Mouse (Mus musculus): ENCODE results near the gene Cd68. TPM values are rescaled to one million over a fixed set of nuclear protein-coding genes. Genes with fewer than 3 reads are reported as not detected.
A peak's percentile ranks its signal among the peaks of the same experiment; 100 is the strongest.
"Not testable (repeated sequence)": the region's sequence is repeated elsewhere in the genome, so short reads cannot be mapped to it uniquely, and the experiment has no call there.

Gene Cd68
- 10 to 100 TPM; 15.1 to 15.7 TPM for total RNA-seq (2021)

DNA sequence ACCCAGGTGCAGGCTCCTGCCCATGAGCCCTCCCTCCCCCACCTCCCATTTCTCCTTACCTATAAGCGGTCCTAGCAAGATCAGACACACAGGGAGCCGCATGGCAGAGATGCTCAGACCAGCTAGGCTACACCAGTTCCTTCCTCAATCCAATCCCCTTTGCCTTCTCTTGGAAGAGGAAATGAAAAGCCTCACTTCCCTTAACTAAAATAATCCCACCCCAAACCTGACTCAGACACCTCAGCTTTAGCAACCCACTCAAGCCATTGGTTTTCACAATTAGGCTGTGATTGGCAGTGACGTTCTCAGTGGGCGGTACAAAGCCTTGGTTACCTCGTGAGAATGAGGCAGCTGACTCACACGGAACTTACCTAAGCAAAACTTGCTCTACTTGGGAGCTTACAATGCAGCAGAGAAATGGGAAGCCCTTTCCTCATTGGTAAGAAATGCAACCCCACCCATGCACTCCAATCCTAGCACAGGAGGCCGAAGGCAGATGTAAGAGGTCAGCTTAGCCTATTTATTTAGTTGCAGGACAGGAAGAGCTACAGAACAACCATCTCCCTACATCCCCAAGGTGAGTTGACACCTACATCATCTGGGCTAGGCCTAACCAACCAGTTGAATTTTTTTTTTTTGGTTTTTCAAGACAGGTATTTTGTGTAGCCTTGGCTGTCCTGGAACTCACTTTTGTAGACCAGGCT lies at the start of gene Cd68:
Gene Cd68 (minus strand): TSS at position 193 of the 704 bp plus-strand sequence.
- peak in 1 of 2 experiments; percentile 44 for DNase-seq (ENCODE audit: extremely low spot score in 1 of 2, low spot score in 1 of 2)

DNA sequence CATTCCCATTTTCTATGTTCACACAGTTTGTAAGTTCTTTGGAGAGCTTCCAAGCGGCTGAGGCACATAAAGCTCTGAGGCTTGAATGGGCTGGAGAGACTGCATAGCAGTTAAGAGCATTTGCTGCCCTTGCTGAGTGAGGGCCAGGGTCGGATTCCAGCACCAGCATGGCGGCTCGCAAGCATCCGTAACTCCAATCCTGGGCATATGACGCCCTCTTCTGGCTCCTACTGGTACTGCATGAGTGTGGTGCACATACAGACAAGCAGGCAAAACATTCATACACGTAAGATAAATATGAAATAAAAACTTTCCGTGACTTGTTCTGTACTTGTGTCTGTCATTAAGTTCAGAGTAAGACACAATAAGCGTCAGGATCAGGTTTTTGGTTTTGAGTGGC lies 49.5 kb upstream of the Cd68 start:
- peak in 1 of 2 experiments; percentile 32 for DNase-seq (ENCODE audit: extremely low spot score in 1 of 2, low spot score in 1 of 2)

DNA sequence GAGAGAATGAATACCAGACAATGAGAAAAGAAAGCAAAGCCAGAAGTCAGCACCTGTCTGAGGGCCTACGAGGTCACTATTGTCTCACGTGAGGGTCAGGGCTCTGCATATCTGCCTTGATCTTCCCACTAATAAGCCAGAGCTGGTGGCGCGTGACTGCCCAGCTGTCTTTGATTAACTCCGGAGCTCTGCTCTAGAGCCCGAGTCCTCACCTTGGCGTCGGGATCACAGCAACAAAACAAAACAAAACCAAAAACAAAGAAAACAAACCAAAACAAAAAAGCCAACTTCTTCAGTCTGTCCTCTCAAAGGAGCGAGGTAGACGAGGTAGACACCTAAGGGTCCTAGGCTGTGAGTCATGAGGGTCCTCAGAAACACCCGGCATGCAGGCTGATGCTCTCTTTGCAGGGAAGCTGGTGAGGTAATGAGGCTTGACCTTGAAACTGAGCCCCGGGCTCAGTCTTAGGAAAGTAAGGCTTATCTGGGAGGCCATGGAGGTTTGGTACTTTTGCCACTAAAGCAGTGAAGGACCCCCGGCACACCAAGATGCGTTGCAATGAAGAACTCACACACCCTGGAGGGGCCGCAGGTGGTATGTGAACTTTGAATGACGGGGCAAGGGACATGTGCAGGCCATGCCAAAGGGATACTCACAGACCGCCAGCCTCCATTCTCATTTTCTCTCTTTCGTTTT lies 48.8 kb upstream of the Cd68 start:
- DNase-seq (ENCODE audit: extremely low spot score in 1 of 2, low spot score in 1 of 2), result no peak

DNA sequence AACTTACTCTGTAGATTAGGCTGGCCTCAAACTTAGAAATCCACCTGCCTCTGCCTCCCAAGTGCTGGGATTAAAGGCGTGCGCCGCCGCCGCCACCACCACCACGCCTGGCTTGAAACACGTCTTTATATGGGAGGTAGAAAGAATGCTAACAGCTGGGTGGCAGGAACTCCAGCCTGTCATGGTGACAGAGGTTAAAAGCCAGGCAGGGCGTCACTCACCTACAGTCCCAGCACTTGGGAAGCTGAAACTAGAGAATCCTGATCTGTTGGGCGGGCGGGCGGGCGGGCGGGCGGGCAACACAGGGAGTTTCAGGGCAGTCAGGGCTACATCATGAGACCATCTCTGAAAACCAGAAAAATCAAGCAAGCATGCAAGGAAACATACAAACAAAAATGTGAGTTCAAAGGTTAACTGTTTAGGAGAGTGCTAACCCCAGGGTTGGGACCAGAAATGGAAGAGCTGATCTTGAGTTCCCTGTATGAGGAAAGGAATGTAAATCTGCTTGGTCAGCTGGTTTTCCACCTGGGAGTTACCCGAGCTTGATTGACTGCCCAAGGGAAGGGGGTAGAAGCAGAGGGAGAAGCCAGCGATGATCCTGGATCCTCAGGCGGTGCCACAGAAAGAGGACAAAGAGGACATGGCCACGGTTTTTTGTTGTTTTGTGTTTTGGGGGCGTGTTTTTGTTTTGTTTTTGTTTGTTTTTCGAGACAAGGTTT lies 47.2 kb upstream of the Cd68 start:
- no peak for DNase-seq (ENCODE audit: extremely low spot score in 1 of 2, low spot score in 1 of 2)

DNA sequence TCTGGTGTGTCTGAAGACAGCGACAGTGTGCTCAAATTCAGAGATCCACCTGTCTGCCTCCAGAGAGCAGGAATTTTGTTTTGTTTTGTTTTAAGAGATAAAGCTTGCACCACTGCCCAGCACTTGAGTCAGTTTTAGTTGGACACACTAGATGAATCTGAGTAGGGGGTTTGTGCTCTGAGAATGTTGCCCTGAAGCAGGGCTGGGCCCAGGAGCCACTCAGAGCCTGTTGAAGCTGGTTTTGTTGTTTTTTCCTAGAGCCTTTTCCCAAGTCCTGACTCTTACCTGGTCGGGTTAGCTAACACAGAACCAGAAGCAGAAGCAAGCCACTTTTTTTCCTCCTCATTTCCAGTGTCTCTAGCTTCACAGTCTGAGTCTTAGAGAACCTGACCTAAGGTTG lies 45.1 kb upstream of the Cd68 start:
- DNase-seq (ENCODE audit: extremely low spot score in 1 of 2, low spot score in 1 of 2), result no peak

DNA sequence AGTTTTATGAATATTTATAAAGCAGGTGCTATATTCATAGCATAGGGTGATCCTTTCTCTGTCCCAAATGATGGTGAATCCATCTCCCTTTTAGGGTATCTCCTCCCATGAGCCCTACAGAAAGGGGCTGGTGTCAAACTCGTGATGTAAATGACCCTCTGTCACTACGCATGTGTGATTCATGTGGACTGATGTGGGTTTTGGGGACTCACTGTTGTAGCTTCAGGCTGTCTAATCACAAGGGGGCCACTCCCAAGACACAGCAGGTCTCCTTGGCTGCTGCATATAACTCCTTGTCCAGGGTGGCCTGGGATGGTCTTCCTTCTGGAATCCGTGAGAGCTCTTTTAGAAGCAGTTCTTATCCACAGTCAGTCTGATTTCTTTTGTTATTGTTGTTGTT lies 44.5 kb upstream of the Cd68 start:
- no peak for DNase-seq (ENCODE audit: extremely low spot score in 1 of 2, low spot score in 1 of 2)

DNA sequence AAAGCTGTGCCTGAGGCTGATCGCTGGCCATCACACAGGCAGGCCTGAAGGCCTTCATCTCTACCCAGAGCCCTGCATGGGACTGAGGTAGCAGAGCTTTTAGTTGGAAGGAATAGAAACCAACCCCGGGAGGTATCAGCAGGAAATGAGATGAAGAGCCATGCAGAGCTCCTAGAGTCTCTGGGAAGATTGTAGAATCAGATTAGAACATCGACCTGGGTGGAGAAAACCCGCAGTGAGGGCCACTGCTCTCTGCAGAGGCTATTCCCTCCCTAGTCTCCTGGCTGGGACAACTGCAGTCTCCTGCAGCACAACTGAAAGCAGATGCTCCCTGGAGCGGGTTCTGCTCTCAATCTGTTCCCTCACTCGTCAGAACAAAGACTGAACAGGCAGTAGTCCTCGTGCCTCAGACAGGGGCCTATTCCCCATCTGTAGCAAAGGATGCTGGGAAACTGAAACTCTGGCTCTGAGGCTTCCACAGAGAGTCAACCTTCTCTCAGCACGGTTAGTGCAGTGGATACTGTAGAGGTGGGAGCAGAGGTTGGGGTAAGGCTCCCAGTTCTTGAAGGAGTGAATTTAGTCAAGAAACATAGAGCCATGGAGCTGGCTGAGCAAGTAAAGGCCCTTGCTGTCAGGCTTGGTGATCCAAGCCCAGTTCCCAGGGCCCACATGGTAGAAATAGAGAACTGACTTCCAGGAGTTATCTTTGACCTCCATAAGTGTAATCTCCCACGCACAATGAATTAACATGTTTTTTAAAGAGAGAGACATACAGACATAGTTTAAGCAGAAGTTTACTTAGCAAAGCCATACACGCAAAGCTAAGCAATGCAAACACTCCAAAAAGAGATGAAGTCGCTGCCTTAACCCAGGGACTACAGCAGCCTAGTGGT lies 43.8 kb upstream of the Cd68 start:
- DNase-seq (ENCODE audit: extremely low spot score in 1 of 2, low spot score in 1 of 2), result no peak

DNA sequence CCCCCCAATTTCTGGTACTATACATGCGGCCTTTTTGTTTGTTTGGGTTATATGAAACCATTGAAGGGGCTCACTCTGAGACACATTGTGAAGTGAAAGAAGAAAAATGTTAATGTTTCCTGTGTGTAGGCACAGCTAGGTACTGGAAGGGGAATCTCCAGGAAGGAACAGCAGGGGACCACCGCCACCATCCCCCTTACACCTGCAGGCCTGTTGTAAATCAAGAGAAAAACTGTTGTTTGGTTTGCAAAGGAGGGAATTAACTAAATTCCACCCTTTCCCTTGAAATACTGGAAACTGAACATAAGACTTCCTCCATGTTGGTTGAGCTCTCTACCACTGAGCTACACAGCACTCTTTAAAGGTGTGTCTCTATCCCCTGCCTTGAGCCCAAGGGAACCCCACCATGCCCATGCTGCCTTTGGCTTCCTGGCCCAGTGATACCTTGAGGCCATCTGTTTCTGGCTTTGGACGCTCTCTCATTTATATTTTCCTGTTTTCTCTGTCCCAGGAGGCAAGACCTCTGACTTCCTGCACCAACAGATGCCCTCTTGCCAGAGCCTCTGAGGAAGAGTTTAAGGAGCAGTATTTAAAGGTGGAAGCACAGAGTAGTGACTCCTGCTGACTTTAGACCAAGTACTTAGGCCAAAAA lies 42.8 kb upstream of the Cd68 start:
- no peak for DNase-seq (ENCODE audit: extremely low spot score in 1 of 2, low spot score in 1 of 2)

DNA sequence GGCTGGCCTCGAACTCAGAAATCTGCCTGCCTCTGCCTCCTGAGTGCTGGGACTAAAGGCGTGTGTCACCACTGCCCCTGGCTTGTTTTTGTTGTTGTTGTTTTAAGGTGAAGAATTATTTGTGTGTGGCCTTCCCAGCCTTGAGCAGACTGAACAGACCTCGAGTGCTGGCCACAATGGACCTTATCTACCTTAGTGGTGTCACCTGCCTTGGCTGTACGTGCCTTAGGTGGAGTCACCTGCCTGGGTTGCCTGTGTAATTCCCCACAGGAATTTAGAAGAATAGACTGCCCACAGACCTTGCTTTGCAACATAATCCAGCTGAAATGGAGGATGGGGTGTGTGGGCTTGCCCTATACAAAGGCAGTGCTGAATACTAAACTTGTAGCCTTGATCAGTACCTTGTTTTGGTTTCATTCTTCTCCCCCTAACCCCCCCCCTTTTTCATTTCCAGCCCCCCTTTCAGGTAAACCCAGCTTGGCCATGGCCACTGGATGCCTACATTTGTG lies 42.0 kb upstream of the Cd68 start:
- no peak for DNase-seq (ENCODE audit: extremely low spot score in 1 of 2, low spot score in 1 of 2)

DNA sequence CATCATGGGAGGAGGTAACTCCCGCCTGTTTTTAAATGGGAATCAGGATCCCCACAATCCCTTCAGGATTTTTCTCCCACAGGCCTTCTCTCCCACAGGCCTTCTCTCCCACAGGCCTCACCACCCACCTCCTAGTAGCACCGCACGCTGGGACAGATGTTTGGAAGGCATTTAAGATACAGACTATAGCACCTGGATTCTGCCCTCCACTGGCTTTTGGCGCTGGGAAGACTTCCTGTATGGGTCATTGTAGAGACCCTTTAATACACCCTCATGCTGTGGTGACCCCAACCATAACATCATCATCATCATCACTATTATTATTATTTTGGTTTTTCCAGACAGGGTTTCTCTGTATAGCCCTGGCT lies 41.5 kb upstream of the Cd68 start:
- DNase-seq (ENCODE audit: extremely low spot score in 1 of 2, low spot score in 1 of 2), result no peak

DNA sequence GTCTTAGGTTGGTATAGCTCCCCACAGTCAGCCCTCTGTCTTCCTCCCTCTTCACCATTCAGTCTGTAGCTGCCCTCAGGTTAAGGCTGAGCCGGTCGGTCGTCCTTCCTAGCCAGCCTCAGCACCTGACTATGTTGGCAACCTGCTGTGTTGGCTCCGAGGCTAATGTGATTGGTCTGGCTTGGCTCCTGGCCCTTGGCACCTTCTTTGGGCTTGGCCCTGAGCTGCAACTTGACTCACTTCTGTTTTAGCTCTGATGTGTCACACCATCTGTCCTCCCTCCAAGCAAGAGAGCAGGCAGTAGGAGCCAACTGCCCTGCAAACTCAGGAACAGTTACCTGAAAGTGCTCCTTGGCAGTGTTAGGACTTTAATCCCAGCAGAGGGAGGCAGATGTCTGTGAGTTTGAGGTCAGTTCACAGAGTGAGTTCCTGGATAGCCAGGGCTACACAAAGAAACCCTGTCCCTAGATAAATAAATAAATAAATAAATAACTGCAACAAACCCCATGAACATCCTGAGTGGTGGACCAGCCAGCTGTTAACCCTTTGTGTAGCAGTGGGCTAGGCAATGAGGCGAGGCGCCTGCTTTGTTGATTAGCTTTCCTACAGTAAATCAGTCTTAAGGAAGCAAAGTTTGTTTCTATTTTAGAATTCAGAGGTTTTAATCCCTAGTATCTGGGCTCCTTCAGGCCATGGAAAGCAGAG lies 41.0 kb upstream of the Cd68 start:
- DNase-seq (ENCODE audit: extremely low spot score in 1 of 2, low spot score in 1 of 2), result no peak

DNA sequence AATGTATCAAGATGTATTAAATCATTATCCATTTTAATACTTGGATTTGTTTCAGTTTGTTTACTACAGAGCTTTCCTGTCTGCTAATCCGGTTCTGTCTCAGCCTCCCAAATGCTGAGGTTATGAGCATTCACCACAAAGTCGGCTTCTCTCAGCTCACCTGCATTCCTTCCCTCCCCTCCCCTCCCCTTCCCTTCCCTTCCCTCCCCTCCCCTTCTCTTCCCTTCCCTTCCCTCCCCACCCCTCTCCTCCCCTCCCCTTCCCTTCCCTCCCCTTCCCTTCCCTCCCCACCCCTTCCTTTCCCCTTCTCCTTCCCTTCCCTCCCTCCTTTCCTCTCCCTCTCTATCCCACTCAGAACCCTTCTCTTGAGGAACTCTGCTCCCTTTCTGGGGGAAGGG lies 38.7 kb upstream of the Cd68 start:
- DNase-seq (ENCODE audit: extremely low spot score in 1 of 2, low spot score in 1 of 2), result no peak

DNA sequence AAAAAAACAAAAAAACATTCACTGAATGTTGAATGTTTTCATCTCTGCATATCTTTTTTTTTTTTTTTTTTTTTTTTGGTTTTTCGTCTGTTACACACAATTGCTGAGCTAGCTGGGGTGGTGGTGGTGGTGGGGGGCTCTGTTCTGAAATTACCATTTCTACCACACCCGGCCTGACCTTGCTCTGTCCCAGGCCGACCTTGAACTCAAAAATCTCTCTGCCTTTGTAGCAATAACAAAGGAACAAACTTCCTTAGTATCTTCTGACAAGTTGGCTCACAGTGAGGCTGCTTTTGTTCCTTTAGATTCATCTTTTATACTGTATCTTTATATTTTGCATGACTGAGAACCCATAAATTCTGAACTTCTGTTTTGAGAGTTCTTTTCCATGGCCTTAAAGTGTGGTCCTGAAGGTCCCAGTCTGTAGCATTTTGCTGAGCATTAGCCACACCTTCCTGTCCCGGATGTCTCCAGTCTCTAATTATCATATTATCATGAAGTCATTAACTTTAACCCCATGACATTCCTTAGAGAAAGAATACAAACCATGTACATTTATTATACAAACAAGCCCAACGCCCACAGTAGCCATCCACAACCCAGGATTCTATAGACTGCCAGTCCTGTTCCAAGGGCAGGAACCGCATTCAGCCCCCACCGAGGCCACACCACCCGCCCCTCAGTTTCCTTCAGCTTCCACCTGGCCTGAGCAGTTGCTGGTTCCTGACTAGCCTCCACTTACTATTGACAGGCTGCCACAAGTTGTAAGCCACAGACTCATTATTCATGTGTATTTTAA lies 38.1 kb upstream of the Cd68 start:
- no peak for DNase-seq (ENCODE audit: extremely low spot score in 1 of 2, low spot score in 1 of 2)

DNA sequence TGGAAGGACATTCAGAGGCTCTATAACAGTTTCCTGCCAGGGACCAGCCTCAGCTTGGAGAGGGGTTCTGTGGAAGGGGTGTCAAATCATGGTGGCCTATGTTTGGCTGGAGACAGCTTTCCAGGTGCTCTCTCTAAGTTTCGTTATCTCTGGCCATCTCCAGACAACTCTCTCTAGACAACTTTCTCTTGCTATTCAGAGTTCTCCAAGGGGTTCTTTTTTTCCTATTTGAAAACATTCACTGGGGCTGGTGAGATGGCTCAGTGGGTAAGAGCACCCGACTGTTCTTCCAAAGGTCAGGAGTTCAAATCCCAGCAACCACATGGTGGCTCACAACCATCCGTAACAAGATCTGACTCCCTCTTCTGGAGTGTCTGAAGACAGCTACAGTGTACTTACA lies 37.4 kb upstream of the Cd68 start:
- not testable (repeated sequence) for DNase-seq (ENCODE audit: extremely low spot score in 1 of 2, low spot score in 1 of 2)

DNA sequence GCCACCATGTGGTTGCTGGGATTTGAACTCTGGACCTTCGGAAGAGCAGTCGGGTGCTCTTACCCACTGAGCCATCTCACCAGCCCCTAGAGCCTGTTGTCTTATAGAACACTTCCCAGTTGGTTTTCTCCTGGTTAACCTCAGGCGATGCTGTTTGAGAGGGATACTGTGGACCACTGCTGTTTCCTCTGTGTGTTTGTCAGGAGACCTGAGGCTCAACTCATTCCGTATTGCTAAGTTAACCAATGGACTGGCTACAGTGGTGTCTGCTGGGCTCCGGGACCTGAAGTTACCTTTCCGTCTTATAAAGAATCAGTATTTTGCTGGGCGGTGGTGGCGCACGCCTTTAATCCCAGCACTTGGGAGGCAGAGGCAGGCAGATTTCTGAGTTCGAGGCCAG lies 36.9 kb upstream of the Cd68 start:
- not testable (repeated sequence) for DNase-seq (ENCODE audit: extremely low spot score in 1 of 2, low spot score in 1 of 2)

DNA sequence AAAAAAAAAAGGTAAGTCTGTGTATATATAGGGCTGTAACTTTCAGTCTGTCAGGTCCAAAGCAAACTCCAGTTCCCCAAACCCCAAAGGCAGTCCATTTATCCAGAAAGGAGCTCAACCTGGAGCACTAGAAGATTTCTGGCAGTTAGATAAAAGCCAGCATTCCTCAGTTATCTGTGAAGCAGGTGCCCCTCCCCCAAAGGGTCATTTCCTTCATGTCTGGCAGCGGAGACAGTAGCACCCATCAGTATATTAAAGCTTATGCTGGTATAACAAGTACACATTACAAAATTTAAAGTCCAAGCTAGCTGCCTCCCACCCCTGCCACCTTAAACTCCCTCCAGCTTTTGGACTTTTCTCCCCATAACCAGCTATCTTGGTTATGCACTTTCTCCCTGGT lies 33.6 kb upstream of the Cd68 start:
- DNase-seq (ENCODE audit: extremely low spot score in 1 of 2, low spot score in 1 of 2), result no peak

DNA sequence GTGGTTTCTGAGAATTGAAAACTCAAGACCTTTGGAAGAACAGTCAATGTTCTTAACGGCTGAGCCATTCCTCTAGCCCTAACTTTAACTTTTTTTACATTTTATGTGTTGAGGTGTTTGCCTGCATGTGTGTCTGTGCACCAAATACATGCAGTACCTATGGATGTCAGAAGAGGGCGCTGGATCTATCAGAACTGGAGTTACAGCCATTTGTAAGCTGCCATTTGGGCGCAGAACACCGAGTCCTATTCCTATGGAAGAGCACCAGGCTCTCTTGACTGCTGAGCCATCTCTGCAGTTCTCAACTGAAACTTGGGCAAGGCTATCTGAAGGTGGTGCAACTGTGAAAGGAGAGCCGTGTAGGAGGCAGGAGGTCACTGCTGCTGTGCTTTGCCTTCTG lies 32.6 kb upstream of the Cd68 start:
- no peak for DNase-seq (ENCODE audit: extremely low spot score in 1 of 2, low spot score in 1 of 2)

DNA sequence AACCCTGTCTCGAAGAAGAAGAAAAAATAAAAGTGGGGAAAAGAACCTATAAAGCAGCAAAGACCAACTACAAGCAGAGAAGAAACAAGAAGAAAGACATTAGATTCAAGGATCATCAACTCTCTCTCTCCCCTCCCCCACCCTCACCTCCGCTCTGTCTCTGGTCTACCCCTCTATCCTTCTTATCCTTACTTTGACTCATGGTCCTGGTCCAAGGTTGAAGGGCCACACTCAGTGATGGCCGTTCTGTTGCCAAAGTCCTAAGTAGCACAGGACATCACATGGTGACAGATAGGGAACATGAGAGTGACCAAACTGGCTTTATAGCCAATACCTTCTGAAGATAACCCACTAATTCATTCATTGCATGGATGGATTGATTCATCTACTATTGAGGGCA lies 31.4 kb upstream of the Cd68 start:
- DNase-seq (ENCODE audit: extremely low spot score in 1 of 2, low spot score in 1 of 2), result no peak
